Mouse (Mus musculus) stomach, embryonic 16.5 days (tissue): ENCODE measurements around the gene H2-M3. TPM values are rescaled to one million over a fixed set of nuclear protein-coding genes. Genes with fewer than 3 reads are reported as not detected.

Source experiments
- ATAC-seq: fragments of 200-750 bp; cut with Nextera tagmentation; 2 replicates; pipeline ENCODE4 v1.8.0; 2017; ENCODE audit warnings: moderate number of reproducible peaks, moderate TSS enrichment; ENCODE audit not compliant: insufficient read depth, low FRiP score
- H3K27ac ChIP-seq: fragments of 300-500 bp; sonication (generic); 2 replicates; pipeline ENCODE4 v1.5.1; 2014; ENCODE audit warnings: low read length
- H3K27me3 ChIP-seq: fragments of 300-500 bp; sonication (generic); 2 replicates; pipeline ENCODE4 v1.6.1; 2014; ENCODE audit warnings: low read length, control low read depth, mixed read lengths; ENCODE audit not compliant: control insufficient read depth, insufficient read depth
- H3K36me3 ChIP-seq: fragments of 300-500 bp; sonication (generic); 2 replicates; pipeline ENCODE4 v1.6.1; 2014; ENCODE audit warnings: low read length; ENCODE audit not compliant: control insufficient read depth, insufficient read depth
- H3K4me1 ChIP-seq: fragments of 300-500 bp; sonication (generic); 2 replicates; pipeline ENCODE4 v1.6.1; 2014; ENCODE audit warnings: low read length, control low read depth, mixed read lengths; ENCODE audit not compliant: control insufficient read depth, insufficient read depth
- H3K4me2 ChIP-seq: fragments of 300-500 bp; sonication (generic); 2 replicates; pipeline ENCODE4 v1.6.1; 2014; ENCODE audit warnings: low read depth, low read length, mixed read lengths
- H3K4me3 ChIP-seq: fragments of 300-500 bp; sonication (generic); replicated peaks from 2 replicates; pipeline ENCODE4 v1.5.1; 2014; ENCODE audit warnings: mild to moderate bottlenecking, low read length
- H3K9ac ChIP-seq: fragments of 300-500 bp; sonication (generic); 2 replicates; pipeline ENCODE4 v1.6.1; 2014; ENCODE audit warnings: low read length
- H3K9me3 ChIP-seq: fragments of 300-500 bp; sonication (generic); replicated peaks from 2 replicates; pipeline ENCODE4 v1.6.1; 2016; ENCODE audit warnings: low read length, control low read depth; ENCODE audit not compliant: control insufficient read depth
- WGBS: fragments of 180-500 bp; shearing (Covaris S2); extraction: QIAGEN DNeasy Blood & Tissue Kit; methylation state at CpG from one replicate; pipeline ENCODE4 v1.1.7; 2014; 5-methylcytosine and 5-hydroxymethylcytosine counted together
- polyA plus RNA-seq: library from polyadenylated mRNA; unstranded; fragments of >200 nt; fragmentation: Nextera tagmentation; extraction: Ambion mirVana; gene quantifications from 2 replicates; pipeline ENCODE4 v1.2.1, GENCODE M21; 2015

H2-M3 gene
- polyA plus RNA-seq, 1 experiment from 2014 or later: 3.2 TPM

DNA sequence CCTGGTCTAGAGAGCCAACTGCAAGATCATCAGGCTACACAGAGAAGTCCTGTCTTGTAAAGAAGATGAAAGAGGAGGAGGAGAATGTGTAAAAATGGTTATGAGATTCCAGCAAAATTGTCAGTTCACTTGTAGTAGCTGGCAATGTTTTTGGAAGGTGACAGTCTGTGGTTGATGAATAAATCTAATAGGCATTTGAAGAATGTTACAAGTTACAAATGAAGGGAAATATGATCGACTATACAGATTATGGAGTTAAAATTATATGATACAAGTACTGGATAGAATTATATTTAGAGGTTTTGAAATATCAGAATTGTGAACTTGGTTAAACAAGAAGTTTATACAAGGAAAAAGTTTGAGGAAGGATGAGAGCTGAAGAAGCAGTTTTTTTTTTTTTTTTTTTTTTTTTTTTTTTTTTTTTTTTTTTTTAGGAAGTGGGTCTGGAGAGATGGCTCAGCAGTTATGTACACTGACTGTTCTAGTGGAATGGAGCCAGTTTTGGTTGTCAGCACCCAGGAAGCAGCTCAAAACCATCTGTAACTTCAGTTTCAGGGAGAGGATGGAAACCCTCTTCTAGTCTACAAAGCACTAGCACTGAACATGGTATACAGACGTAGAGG, 5.7 kb downstream of the H2-M3 start:
- H3K27me3 ChIP-seq: no peaks in the 10 kb centered on the region
- H3K4me1 ChIP-seq: no peaks in the 10 kb centered on the region
- no peaks in the 10 kb centered on the region for H3K9me3 ChIP-seq
- no peak overlapping the region for H3K4me3 ChIP-seq
- no peak overlapping the region for H3K4me2 ChIP-seq
- ATAC-seq: no peak
- 76% methylated on average over 2 of the region's 2 CpGs for WGBS
- no peak overlapping the region for H3K27ac ChIP-seq
- no peak overlapping the region for H3K9ac ChIP-seq
- H3K36me3 ChIP-seq: no peaks in the 10 kb centered on the region

DNA sequence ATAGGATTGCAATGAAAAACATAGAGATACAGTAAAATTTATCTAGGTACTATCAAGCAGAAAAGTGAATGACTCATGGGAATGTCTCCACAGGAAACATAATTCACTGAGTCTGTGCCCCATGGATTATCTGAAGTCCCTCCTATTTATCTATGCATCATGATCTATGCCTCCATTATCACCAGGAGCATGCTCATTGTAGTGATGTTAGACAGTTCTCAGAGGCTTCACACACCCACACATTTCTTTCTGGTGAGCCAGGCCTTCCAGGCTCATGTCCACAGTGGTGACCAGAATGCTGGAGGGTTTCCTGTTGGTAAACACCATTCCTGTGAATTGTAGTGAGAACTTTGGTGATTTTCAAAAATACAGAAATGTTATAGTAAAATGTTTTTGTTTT, 6.6 kb downstream of the H2-M3 start:
- Histone ChIP-seq H3K9me3 (no peaks in the 10 kb centered on the region), H3K4me2 (no peak overlapping the region), H3K36me3 (no peaks in the 10 kb centered on the region), H3K9ac (no peak overlapping the region), H3K4me1 (no peaks in the 10 kb centered on the region), H3K27me3 (no peaks in the 10 kb centered on the region), H3K4me3 (no peak overlapping the region), H3K27ac (no peak overlapping the region)
- ATAC-seq: no peak

DNA sequence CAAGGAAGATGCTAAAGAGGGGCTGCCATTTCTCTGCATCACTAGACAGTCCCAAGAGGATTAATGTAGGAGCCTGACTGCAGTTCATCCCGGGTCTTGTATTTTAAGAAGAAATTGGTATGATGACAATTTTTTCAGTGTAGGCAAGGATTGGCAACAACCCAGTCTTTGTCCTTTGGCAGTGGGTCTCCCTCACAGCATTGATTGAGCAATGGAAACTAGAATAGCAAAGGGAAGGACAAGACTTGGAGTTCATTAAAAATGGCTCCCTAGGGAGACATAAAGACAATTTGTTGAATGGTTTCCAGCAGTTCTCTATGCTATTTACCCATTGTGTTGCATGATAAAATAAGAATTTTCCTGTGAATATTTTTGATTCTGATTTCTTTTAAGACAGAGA, 10.3 kb downstream of the H2-M3 start:
- Histone ChIP-seq H3K36me3 (no peaks in the 10 kb centered on the region), H3K9me3 (no peaks in the 10 kb centered on the region), H3K27ac (no peak overlapping the region), H3K4me2 (no peak overlapping the region), H3K4me1 (no peaks in the 10 kb centered on the region), H3K9ac (no peak overlapping the region), H3K4me3 (no peak overlapping the region), H3K27me3 (no peaks in the 10 kb centered on the region)
- 79% methylated on average over 1 of the region's 1 CpGs for WGBS
- no peak for ATAC-seq

DNA sequence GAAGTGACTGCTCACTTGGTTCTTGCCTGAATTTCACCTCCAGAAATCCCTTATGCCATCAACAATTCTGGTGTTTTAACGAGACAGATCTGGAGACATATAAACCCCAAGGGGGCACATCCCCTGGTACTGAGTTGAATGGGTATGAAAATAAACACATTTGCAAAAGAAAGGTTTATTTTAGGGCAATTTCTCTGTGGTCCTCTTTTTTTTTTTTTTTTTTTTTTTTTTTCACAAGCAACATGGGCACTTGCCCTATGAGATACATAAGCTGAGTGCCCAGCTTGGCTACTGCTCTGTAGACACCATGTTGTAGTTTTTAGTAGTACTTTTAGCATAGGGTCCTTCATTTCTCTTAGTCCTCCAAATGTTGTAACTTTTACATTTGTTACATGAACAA, 13.3 kb downstream of the H2-M3 start, which contains the start of gene Olfr99:
Gene Olfr99, minus strand, starts transcription at position 101 of the 400 bp plus-strand sequence.
- H3K4me1 ChIP-seq: no peaks in the 10 kb centered on the region
- H3K36me3 ChIP-seq: no peaks in the 10 kb centered on the region
- no peak for ATAC-seq
- no peak within 1 kb of the TSS for H3K9ac ChIP-seq
- no peaks in the 10 kb centered on the region for H3K9me3 ChIP-seq
- no peaks in the 10 kb centered on the region for H3K27me3 ChIP-seq
- no peak within 1 kb of the TSS for H3K27ac ChIP-seq
- H3K4me2 ChIP-seq: no peak within 1 kb of the TSS
- no peak within 1 kb of the TSS for H3K4me3 ChIP-seq
- 77% methylated on average over 1 of the region's 1 CpGs for WGBS

DNA sequence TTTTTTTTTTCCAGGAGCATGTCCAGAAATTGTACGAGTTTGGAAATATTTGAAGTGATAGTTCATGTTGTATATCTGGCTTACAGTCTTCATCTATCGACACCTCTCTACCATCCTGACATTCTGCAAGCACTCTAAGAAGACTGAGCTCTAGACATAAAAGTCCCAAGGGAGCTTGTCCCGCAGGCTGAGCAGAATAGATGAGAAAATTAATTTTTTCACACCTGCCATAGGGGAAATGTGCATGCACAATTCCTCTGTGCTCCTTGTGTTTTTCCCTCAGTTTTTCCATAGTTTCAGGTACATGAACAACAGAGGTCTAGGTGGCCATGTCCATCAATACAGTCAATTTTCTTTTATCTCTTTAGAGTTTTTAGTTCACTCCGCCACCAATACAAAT, 34.2 kb downstream of the H2-M3 start, which contains the start of gene Olfr101:
Gene Olfr101, minus strand, starts transcription at position 101 of the 400 bp plus-strand sequence.
- Histone ChIP-seq H3K36me3 (no peaks in the 10 kb centered on the region), H3K4me3 (no peak within 1 kb of the TSS), H3K27ac (no peak within 1 kb of the TSS), H3K4me1 (no peaks in the 10 kb centered on the region), H3K4me2 (no peak within 1 kb of the TSS), H3K9me3 (no peaks in the 10 kb centered on the region), H3K27me3 (no peaks in the 10 kb centered on the region), H3K9ac (no peak within 1 kb of the TSS)
- WGBS: 82% methylated on average over 4 of the region's 4 CpGs
- no peak for ATAC-seq

DNA sequence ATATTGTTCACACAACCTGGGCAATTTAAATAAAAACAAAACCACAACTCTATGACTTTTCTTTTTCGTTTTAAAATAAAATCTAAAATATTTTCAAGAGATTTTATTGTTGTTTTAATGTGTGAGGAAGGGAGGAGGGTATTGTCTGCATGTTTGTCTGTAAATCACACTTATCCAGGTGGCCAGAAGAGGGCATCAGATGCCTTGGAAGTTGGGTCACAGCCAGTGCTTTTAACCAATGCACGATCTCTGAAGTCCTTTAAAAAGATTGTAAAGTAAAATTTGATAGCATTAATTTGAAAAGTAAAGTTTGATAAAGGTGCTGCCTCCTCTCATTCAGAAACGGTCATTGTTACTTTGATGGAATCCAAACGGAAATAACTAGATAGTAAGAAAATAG, 38.5 kb downstream of the H2-M3 start:
- Histone ChIP-seq H3K9me3 (no peaks in the 10 kb centered on the region), H3K27ac (no peak overlapping the region), H3K36me3 (no peaks in the 10 kb centered on the region), H3K4me2 (no peak overlapping the region), H3K27me3 (no peaks in the 10 kb centered on the region), H3K4me3 (no peak overlapping the region), H3K4me1 (no peaks in the 10 kb centered on the region), H3K9ac (no peak overlapping the region)
- ATAC-seq: no peak
- 39% methylated on average over 4 of the region's 4 CpGs for WGBS

DNA sequence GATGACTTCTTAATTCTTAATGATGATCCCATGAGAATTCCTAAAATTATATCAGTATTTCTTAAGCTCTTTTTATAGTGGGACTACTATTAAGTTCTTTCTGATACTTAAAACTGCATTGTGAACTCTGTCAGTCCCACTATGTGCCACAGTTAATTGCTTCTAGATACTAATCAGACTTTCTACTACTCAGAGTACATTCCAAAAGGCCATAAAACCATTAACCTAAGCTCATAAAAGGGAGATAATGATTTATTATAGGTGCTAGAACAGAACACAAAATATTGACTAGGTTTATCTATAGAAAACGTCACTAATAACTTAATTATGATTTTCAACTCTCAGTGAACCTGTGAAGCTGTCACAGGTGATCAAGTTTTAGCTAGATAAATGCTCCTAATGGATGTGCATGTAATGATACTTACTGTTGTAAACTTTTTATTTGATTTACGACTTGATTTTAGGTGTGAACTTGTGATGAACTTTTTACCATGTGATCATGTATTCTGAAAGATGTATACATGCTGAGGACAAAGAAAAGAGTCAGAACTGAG, 40.2 kb downstream of the H2-M3 start:
- ATAC-seq: no peak
- Histone ChIP-seq H3K36me3 (no peaks in the 10 kb centered on the region), H3K9me3 (no peaks in the 10 kb centered on the region), H3K27ac (no peak overlapping the region), H3K9ac (no peak overlapping the region), H3K4me2 (no peak overlapping the region), H3K27me3 (no peaks in the 10 kb centered on the region), H3K4me1 (no peaks in the 10 kb centered on the region), H3K4me3 (no peak overlapping the region)
- 28% methylated on average over 2 of the region's 2 CpGs for WGBS

DNA sequence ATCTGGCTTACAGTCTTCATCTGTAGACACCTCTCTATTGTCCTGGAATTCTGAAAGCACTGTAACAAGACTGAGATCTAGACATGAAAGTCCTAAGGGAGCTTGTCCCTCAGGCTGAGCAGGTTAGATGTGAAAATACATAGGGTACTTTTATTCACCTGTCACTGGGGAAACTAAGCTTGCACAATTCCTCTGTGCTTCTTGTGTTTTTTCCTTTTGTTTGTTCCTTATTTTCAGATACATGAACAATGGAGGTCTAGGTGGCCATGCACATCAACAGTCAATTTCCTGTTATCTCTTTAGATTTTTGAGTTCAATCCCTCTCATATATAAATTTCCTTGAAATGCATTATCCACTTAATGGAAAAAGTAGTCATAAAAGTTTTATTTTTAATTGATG, 46.9 kb downstream of the H2-M3 start, which contains the start of gene Olfr102:
Gene Olfr102, minus strand, starts transcription at position 101 of the 400 bp plus-strand sequence.
- no peak within 1 kb of the TSS for H3K27ac ChIP-seq
- no peak for ATAC-seq

More for the DNA sequence above, 46.9 kb downstream of the H2-M3 start, which contains the start of gene Olfr102:
- no peaks in the 10 kb centered on the region for H3K36me3 ChIP-seq
- no peaks in the 10 kb centered on the region for H3K9me3 ChIP-seq
- H3K27me3 ChIP-seq: no peaks in the 10 kb centered on the region
- no peaks in the 10 kb centered on the region for H3K4me1 ChIP-seq
- no peak within 1 kb of the TSS for H3K4me2 ChIP-seq
- H3K4me3 ChIP-seq: no peak within 1 kb of the TSS
- no peak within 1 kb of the TSS for H3K9ac ChIP-seq
